Mouse (Mus musculus) hindbrain, embryonic 11.5 days (tissue): ENCODE measurements around the gene Hunk. TPM values are rescaled to one million over a fixed set of nuclear protein-coding genes. Genes with fewer than 3 reads are reported as not detected.

Experiments
- ATAC-seq: fragments of 200-750 bp; cut with Nextera tagmentation; 2 replicates; pipeline ENCODE4 v1.8.0; 2017; ENCODE audit warnings: mild to moderate bottlenecking, moderate TSS enrichment, moderate library complexity; ENCODE audit not compliant: low FRiP score
- DNase-seq: peaks from one replicate; pipeline ENCODE4 v3.0.0-alpha.2; 2015; ENCODE audit warnings: low spot score
- H3K27ac ChIP-seq: fragments of 300-500 bp; sonication (generic); 2 replicates; pipeline ENCODE4 v1.5.1; 2014; ENCODE audit warnings: mild to moderate bottlenecking, low read depth, low read length
- H3K27me3 ChIP-seq: fragments of 300-500 bp; sonication (generic); 2 replicates; pipeline ENCODE4 v1.6.1; 2014; ENCODE audit warnings: mild to moderate bottlenecking, low read length, moderate library complexity, mixed read lengths; ENCODE audit not compliant: control insufficient read depth, insufficient read depth
- H3K36me3 ChIP-seq: fragments of 300-500 bp; sonication (generic); 2 replicates; pipeline ENCODE4 v1.6.1; 2014; ENCODE audit warnings: mild to moderate bottlenecking, low read length, moderate library complexity, mixed read lengths; ENCODE audit not compliant: control insufficient read depth, insufficient read depth
- H3K4me1 ChIP-seq: fragments of 300-500 bp; sonication (generic); replicated peaks from 2 replicates; pipeline ENCODE4 v1.6.1; 2014; ENCODE audit warnings: low read length, mixed read lengths; ENCODE audit not compliant: control insufficient read depth, insufficient read depth
- H3K4me2 ChIP-seq: fragments of 300-500 bp; sonication (generic); replicated peaks from 2 replicates; pipeline ENCODE4 v1.6.1; 2014; ENCODE audit warnings: mild to moderate bottlenecking, low read depth, low read length
- H3K4me3 ChIP-seq: fragments of 300-500 bp; sonication (generic); 2 replicates; pipeline ENCODE4 v1.5.1; 2014; ENCODE audit warnings: low read depth, low read length
- H3K9ac ChIP-seq: fragments of 300-500 bp; sonication (generic); 2 replicates; pipeline ENCODE4 v1.6.1; 2014; ENCODE audit warnings: low read depth, low read length
- H3K9me3 ChIP-seq: fragments of 300-500 bp; sonication (generic); 2 replicates; pipeline ENCODE4 v1.6.1; 2016; ENCODE audit warnings: low read length; ENCODE audit not compliant: control insufficient read depth
- WGBS: fragments of 180-500 bp; shearing (Covaris S2); extraction: QIAGEN DNeasy Blood & Tissue Kit; methylation state at CpG from one replicate; pipeline ENCODE4 v1.1.7; 2014; 5-methylcytosine and 5-hydroxymethylcytosine counted together
- polyA plus RNA-seq: library from polyadenylated mRNA; unstranded; fragments of >200 nt; fragmentation: Nextera tagmentation; extraction: Ambion mirVana; gene quantifications from 2 replicates; pipeline ENCODE4 v1.2.1, GENCODE M21; 2014

Gene Hunk
- 11.0 and 13.1 TPM in 2 replicates for polyA plus RNA-seq

DNA sequence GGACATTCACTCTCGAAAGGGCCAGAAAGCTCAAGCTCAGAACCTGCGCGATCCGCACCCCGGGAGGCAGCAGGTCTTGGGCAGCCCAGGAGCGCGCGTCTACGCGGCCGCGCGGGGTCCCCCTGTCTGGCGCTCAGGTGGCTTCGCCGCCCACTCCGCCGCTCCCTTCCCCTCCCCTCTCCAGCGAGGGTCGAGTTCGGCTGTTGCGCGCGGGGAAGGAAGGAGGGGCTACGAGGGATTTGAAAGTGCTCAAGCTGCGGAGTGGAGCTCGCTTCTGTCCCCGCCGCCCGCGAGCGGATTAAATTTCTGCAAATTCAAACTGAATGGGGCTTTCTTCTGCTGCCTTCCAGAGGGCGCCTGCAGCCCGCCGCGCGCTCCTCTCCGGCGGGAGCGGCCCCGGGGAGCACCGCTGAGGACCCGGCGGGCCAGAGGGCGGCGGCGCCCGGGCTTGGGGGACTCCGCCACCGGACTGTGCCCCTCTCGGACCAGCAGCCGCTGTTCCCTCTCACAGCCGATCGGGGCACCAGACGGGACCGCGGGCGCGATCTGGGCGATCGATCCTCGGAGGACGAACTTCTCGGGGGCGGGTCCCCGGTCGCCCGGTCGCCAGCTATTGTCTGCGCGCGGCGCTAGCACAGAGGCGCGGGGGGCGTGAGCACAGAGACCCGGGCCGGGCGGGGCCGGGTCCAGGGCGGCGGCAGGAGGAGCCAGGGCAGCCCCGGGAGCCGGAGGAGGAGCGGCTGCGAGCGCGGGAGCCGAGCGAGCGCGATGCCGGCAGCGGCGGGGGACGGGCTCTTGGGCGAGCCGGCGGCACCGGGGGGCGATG, at the start of gene Hunk:
Hunk (plus strand) TSS at position 326 of the 826 bp plus-strand sequence.
- peak; percentile 84 for ATAC-seq
- no peaks in the 10 kb centered on the region for H3K9me3 ChIP-seq

DNA sequence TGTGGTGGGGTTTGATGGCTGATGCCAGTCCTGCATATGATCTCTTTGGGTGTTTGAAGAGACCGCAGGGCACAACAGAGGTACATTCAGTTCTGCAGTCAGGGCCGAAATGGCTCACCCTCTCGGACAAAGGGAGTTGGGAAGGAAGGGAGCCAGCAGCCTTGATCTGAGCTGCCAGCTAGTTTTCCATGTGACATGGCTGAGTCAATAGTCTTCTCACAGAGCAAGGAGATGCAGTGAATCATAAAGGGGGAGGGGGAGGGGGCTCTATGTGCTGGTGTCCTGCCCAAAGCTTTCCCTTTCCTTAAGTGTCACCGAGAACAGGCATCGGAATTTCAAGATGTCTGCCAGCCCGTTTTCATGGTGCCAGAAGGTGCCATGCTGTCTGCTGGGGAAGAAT, 46.8 kb upstream of the Hunk start:
- Histone ChIP-seq H3K4me1 (no peaks in the 10 kb centered on the region), H3K9ac (no peak overlapping the region), H3K4me3 (no peak overlapping the region), H3K27ac (no peak overlapping the region), H3K36me3 (no peaks in the 10 kb centered on the region), H3K9me3 (no peaks in the 10 kb centered on the region), H3K27me3 (no peaks in the 10 kb centered on the region), H3K4me2 (no peak overlapping the region)
- WGBS: 88% methylated on average over 6 of the region's 6 CpGs
- DNase-seq: no peak
- no peak for ATAC-seq

More for the DNA sequence above, at the start of gene Hunk:
- peak within 1 kb of the TSS; percentile 82 for H3K4me3 ChIP-seq
- peaks cover 16% of the 10 kb centered on the region for H3K4me1 ChIP-seq
- 0% methylated on average over 64 of the region's 101 CpGs for WGBS
- H3K27me3 ChIP-seq: no peaks in the 10 kb centered on the region
- DNase-seq: peak; percentile 84
- 0 out of 2 replicates have a peak, but pooled peaks cover 3% of the 10 kb centered on the region for H3K36me3 ChIP-seq
- H3K27ac ChIP-seq: peak within 1 kb of the TSS; percentile 94
- peak within 1 kb of the TSS; percentile 68 for H3K4me2 ChIP-seq
- peak within 1 kb of the TSS; percentile 95 for H3K9ac ChIP-seq

DNA sequence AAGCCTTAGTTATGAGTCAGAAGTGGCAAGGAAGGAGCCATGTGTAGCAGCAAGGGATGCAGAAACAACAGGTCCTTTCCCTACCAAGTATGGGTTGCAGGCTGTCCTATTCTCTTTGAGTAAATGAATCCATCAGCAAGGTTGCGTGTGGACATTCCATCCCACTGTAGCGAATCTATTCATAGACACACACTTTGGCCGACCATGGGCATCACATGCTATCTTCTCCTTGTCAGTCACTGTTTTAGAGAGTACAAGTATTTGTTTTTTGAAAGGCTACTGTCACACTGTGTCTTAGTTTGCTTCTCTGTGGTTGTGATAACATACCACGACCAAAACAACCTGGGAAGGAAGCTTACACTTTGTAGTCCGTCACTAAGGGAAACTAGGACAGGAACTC, 44.7 kb upstream of the Hunk start:
- ATAC-seq (0 out of 2 replicates have a peak, but pooled peaks have one; percentile 14), DNase-seq (no peak)
- H3K27ac ChIP-seq: no peak overlapping the region

DNA sequence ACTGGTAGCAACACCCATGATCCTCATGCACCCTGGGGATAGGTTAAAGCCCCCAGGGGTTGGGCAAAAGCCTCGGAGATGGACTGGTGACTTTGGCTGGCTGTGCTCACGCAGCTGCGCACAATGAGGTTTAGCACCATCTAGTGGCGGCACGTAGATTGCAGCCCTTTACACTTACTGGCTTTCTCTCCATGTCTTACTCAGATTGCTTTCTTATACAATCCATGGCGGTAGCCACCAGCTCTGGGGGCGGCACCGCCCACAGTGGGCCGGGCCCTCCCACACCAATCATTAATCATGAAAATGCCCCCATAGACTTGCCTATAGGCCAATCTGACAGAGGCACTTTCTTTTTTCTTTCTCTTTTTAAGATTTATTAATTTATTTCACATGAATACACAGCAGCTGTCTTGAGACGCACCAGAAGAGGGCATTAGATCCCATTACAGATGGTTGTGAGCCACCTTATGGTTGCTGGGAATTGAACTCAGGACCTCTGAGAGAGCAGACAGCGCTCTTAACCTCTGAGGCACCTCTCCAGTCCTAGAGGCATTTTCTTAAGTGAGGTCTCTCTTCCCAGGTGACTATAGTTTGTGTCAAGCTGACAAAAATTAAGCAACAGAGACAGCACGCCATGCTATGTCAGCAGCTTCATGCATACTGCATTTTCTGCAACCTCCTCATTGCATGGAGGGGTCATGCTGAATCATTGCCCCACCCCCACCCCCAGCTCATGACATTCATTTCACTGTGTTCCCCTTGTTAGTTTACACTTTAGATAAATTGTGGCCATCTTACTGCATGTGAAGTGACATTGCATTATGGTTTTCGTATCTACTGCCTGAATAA, 35.9 kb upstream of the Hunk start:
- ATAC-seq (peak; percentile 98), DNase-seq (peak; percentile 86)
- H3K9ac ChIP-seq: no peak overlapping the region
- no peaks in the 10 kb centered on the region for H3K4me1 ChIP-seq
- H3K27ac ChIP-seq: no peak overlapping the region
- H3K36me3 ChIP-seq: no peaks in the 10 kb centered on the region
- H3K4me3 ChIP-seq: no peak overlapping the region
- WGBS: 32% methylated on average over 11 of the region's 13 CpGs
- no peak overlapping the region for H3K4me2 ChIP-seq
- no peaks in the 10 kb centered on the region for H3K27me3 ChIP-seq
- H3K9me3 ChIP-seq: no peaks in the 10 kb centered on the region

More for the DNA sequence above, 44.7 kb upstream of the Hunk start:
- no peak overlapping the region for H3K4me3 ChIP-seq
- no peaks in the 10 kb centered on the region for H3K27me3 ChIP-seq
- no peaks in the 10 kb centered on the region for H3K4me1 ChIP-seq
- no peaks in the 10 kb centered on the region for H3K36me3 ChIP-seq
- no peaks in the 10 kb centered on the region for H3K9me3 ChIP-seq
- 90% methylated on average over 5 of the region's 5 CpGs for WGBS
- no peak overlapping the region for H3K4me2 ChIP-seq
- no peak overlapping the region for H3K9ac ChIP-seq

DNA sequence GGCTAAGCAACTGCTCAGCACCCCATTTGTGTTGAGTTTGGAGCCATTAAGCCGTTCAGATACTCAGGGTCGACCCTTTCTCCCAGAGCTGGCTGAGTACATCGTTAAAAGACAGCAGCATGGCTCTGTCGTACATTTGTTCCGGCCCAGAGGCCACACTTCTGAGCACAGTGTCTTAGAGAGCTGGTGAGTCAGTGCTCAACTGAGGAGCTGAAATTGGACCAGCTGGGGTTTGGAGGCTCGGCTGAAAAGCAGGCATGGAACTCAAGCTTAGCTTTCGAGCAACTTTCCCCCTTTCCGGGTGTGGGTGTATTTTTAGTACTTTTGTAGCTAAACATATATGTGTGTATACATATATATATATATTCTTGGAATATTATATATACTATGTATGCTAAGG, 34.1 kb upstream of the Hunk start:
- Histone ChIP-seq H3K4me3 (no peak overlapping the region), H3K36me3 (no peaks in the 10 kb centered on the region), H3K27ac (no peak overlapping the region), H3K9ac (no peak overlapping the region), H3K27me3 (no peaks in the 10 kb centered on the region), H3K4me1 (no peaks in the 10 kb centered on the region), H3K4me2 (no peak overlapping the region), H3K9me3 (no peaks in the 10 kb centered on the region)
- DNase-seq (no peak), ATAC-seq (no peak)
- 76% methylated on average over 8 of the region's 8 CpGs for WGBS

DNA sequence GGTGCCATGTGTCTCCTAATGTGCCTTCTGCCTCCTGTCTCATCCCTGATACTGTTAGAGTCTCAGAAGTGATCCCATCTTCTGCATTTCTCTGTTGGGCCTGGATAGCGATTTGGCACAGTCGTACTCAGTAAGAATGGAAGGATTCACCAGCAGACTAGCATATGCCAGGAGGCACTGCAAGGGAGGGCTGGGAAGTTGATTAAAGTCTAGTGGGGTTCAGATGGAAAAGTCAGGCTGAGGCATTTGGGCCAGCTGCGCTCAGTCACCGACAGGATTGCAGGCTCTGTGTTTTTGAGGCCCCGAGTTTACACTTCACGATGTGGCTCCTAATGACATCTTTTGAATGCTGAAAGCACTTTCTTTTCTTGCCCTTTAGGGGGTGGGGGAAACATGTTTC, 33.1 kb upstream of the Hunk start:
- H3K4me1 ChIP-seq: no peaks in the 10 kb centered on the region
- no peaks in the 10 kb centered on the region for H3K27me3 ChIP-seq
- no peak overlapping the region for H3K4me3 ChIP-seq
- 65% methylated on average over 6 of the region's 6 CpGs for WGBS
- H3K9ac ChIP-seq: no peak overlapping the region
- H3K4me2 ChIP-seq: no peak overlapping the region
- H3K36me3 ChIP-seq: no peaks in the 10 kb centered on the region
- DNase-seq (no peak), ATAC-seq (no peak)
- H3K9me3 ChIP-seq: no peaks in the 10 kb centered on the region
- H3K27ac ChIP-seq: no peak overlapping the region

DNA sequence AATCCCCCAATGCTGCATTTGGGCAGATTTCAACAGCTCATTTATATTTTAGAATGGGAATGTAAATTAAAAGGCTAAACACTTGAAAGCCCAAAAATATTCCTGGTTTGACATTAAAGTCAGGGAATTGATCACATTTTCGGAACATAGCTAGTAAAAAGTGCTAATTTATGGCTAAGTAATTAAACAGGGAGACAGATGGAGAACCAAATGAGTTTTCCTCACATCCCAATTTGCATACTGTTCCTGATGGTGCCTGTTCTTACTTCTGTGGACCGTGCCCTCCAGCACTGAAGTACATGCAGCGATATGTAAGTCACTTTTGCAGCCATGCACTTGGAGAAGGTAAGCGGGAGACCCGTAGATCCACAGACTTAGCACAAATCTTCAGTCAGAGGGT, 32.7 kb upstream of the Hunk start:
- Histone ChIP-seq H3K4me1 (no peaks in the 10 kb centered on the region), H3K27ac (no peak overlapping the region), H3K9ac (no peak overlapping the region), H3K9me3 (no peaks in the 10 kb centered on the region), H3K4me2 (no peak overlapping the region), H3K27me3 (no peaks in the 10 kb centered on the region), H3K36me3 (no peaks in the 10 kb centered on the region), H3K4me3 (no peak overlapping the region)
- 85% methylated on average over 5 of the region's 5 CpGs for WGBS
- no peak for DNase-seq
- ATAC-seq: no peak

DNA sequence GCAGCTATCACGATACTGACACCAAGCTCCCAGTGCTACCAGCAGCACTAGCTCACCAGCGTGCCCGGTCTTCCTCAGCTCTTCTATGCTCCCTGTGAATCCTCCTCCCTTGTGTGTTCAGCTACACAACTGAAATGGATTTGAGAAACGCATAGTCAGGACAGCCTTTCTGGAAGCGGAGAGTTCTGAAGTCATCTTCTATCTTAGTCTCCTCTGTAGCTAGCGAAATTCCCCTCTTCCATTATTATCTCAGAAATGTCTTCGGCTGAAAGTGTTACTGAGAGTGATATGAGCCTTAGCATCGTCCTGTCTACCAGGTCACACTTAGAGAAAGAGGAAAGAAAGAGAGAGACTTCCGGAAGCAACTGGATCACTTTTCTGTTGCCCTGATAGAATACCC, 26.5 kb upstream of the Hunk start:
- no peak overlapping the region for H3K4me3 ChIP-seq
- no peak for DNase-seq
- no peak overlapping the region for H3K4me2 ChIP-seq
- H3K4me1 ChIP-seq: no peaks in the 10 kb centered on the region
- ATAC-seq: no peak
- no peaks in the 10 kb centered on the region for H3K9me3 ChIP-seq
- WGBS: 89% methylated on average over 9 of the region's 9 CpGs
- H3K27ac ChIP-seq: no peak overlapping the region
- H3K27me3 ChIP-seq: no peaks in the 10 kb centered on the region
- H3K9ac ChIP-seq: no peak overlapping the region
- H3K36me3 ChIP-seq: no peaks in the 10 kb centered on the region
